Mouse (Mus musculus): ENCODE data around the gene Adamts5.

Adamts5 gene

DNA sequence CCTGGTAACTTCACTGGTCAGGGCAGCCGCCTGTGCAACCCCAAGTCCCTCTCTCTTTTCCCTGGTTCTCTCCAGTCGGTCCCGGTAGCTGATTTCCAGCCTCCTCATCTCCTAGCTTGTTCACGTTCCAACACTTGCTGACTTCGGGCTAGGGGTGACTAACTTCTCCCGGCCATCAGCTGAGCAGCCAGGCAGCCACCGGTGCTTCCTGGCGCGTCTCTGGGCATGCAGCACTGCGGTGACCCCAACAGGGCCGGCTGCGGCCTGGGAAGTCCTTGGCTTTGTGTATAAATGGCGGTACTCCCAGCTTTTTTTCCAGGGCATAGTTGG, at the start of gene Adamts5:
Adamts5 (minus strand) TSS at position 248 of the 330 bp plus-strand sequence.
- DNase-seq (ENCODE audit: low spot score), result no peak

DNA sequence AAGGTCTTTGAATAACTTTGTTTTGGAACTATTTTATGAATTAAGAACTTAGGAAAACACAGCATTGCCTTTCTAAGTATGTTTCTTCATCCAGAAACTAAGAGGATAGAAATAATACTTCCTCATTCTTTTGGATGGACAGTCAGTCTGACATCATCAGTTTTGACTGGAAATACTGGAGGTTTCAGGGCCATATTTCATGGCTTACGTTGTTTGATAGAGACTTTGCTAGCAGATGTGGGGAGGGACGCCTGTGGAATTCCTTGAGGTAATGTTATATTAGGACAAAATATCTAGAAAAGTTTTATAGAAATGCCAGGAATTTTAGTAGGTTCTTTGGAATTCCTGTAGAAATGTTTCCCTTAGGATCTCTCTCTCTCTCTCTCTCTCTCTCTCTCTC, 48.7 kb upstream of the Adamts5 start:
- no peak for DNase-seq (ENCODE audit: low spot score)

DNA sequence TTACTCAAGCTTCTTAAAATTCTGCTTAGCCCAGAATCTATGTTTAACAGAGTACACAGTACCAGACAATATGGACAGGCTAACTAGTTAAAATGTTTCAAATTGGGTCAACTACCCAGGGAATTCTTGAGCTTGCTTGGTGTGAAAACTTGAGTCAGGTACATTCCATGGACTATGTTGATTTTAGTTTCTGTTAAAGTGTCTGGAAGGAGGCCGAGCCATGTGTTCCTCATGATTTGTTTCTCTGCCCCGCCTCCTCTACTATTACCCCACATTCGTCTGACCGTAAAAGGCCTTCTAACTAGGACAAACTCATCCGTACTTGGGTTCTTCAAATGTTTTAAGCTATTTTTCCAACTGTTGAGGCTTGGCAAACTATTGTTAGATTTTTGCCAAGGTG, 24.4 kb upstream of the Adamts5 start:
- no peak for DNase-seq (ENCODE audit: low spot score)

DNA sequence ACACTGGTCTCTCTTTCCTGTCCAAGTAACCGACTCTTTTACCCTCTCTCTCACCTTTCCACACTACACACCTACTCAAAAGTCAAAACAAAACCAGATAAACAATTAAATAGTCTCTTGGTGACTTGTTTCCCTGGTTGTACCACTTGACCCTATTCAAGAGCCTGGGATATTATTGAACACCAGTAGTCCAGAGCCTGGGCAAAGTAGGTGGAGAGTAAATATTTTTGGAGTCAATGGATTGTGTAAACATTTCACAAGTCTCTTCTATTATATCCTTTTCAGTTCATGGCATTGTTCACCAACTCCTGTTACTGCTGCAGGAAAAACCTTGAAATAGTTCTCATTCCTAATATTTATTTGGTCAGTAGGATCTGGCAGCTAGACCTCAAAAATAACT, 20.8 kb upstream of the Adamts5 start:
- DNase-seq (ENCODE audit: low spot score), result no peak

DNA sequence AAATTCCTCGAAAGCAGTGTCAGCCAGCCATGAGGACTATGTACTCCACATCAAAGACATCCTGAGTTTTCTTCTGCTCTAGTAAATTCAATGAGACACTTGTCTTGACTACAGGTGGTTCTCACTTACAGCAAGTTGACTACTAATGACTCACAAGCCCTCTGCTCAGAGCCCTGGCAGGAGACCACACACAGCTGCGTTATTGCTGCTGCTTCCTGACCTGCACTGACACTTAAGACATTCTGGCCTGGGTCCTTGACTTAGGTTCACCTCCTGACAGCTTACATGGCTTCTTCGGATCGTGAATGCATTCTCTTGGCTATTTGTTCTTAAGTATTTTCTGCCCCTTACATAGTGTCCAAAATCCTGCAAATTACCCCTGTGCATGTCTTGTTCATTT, 18.5 kb upstream of the Adamts5 start:
- no peak for DNase-seq (ENCODE audit: low spot score)

DNA sequence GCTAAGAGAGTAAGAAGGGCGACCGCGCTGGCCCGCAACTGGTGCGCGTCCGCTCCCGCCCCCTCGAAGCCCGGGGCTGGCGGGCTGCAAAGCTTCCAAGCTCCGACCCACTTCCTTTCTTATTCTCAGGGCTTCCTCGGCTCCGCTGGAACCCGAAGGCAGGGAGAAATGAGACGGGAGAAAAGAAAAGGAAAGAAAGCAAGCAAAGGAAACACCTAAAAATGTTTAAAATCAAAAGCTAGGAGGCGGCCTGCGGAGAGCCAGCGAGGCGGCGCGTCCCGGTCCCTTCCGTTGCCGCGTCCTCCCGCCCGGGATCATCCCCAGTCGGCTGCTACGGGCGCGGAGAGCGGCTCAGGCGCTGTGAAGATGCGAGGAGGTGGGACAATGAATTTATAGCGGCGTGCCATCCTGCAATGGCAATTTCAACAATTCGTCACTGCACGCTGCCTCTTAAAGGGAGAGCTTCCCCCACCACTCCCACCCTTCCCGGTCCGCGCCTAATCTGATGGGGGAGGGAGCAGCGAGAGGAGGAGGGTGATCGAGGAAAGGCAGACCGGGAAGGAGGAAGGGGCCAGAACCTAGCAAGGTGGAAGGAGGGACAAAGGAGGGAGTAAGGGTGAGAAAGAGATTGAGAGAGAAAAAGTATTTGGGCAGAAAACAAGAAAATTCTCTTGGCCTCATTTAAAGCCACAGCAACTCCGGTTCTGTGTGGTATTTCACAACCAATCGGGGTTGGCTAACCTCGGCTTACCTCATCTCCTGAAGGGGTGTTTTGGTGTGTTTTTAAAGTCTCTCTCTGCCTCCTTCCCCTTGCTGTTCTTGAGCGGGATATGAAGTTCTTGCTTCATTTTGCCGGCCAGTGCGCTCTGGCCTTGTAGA, 687 bp downstream of the Adamts5 start:
- DNase-seq (ENCODE audit: low spot score), result no peak

DNA sequence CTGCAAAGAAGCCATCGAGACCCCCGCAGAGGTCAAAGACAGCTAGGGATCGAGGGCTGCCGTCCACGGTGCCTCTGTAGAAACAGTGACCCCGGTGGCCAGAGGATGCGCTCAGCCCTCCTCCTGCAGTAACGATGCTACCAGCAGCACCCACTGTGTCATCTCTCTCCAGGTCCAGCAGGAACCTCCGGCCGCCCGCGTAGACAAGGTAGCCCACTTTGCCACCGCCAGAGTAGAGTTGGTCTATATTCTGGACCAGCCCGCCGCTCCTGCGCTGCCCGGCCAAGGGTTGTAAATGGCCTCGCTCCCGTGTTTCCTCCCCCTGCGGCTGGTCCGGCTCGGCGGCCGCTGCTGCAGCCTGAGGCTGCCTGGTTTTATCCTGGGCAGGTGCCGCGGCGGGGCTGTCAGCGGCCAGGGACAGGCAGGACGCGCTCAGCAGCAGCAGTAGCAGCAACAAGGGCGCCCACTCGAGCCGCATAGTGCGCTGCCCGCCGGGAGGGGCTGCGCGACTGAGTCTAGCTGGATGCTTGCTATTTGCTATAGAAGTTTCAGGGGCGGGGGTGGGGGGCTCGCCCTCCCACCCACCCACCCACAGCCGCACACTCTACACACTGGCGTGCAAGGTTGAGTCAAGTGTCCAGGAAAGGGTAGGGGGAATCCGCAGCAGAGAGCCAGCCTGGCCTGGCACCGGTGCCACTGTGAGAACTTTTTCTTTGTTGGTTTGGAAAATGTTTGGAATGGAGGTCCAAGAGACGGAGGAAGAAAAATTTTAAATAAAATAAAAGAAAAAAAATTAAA, 1.6 kb downstream of the Adamts5 start:
- no peak for DNase-seq (ENCODE audit: low spot score)

DNA sequence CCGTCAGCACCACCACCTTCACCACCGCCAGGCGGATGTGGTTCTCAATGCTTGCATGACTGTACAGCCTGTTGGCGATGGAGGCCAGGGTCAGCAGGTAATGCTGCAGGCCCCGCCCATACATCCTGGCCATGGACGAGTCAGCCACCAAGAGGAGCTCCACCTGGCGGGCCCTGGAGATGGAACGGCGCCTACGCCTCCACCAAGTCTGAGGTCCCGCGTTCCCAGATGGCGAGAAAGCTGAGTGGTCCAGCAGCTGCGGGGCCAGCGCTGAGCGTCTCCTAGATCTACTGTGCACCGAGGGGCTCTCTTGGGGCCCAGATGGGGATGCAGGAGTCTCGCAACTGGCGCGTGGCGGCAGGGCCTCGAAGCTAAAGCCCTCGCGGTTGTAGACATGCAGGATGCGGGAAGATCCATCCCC, 2.3 kb downstream of the Adamts5 start:
- no peak for DNase-seq (ENCODE audit: low spot score)

DNA sequence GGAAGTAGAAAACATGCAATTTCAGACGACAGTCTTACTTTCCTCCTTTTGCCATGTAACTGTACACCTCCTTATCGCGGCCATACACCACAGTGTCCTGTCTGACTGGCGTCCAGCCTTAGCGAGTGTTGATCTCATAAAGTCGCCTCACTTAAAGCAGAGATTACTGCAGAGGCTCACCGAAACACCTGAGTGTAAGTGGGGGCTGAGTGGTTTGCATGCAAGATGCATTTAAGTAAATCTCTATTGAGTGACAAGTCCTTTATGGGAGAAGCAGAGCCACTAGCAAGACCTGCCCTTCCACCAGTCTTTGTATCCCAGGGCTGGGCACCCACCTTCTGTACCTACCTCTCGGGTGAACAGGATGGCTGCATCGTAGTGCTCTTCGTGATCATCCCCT, 2.8 kb downstream of the Adamts5 start:
- no peak for DNase-seq (ENCODE audit: low spot score)

DNA sequence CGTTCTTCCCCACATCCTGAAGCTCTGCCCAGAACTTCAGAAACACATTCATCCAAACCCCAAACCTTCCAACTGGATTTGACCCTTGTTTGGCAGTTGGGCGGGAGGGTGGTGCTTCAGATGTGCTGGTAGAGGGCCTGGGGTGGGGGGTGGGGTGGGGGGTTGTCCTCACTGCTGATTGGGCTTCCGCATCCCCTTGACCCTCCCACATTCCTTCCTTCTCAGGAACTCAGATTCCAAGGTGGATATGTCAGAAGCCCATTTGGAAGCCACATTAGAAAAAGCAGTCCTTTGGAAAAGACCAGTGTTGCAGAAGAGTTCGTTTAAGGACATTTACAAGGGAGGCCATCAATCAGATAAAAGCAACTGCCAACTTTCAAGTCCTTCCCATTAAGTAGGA, 3.2 kb downstream of the Adamts5 start:
- no peak for DNase-seq (ENCODE audit: low spot score)

DNA sequence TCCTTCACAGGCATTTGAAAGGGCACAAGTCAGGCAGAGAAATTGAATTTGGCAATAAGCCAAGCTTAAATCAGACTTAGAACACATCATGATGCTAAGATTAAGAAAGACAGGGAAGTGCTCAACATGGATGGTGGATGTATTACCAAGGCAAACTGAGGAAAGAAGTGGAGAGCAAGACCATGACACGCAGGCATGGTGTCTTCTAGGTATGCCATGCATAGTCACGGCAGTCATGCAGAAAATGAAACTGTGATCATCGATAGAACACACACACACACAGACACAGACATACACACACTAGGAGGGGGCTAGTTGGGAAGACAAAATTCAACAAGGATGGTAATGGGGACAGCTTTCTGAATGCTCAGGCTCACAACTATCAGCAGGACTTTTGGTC, 3.8 kb downstream of the Adamts5 start:
- DNase-seq (ENCODE audit: low spot score), result no peak

DNA sequence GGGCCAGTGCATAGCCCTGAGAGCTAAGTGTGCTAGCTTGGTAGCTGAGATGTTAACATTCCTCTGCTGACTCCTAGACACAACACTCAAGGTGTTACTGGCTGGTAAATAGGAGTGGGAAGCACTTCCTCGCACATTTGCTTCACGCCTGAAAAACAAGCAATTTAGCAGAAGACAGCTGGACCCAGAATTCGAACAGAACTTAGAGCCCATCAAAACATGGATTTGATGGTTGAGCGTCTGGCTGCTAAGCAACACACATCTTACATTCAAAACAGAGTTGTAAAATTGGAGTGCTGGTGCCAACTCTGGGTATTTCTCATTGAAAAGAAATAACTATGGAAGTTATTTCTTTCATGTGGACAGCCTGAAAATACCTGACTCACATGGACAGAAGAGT, 5.7 kb downstream of the Adamts5 start:
- no peak for DNase-seq (ENCODE audit: low spot score)

DNA sequence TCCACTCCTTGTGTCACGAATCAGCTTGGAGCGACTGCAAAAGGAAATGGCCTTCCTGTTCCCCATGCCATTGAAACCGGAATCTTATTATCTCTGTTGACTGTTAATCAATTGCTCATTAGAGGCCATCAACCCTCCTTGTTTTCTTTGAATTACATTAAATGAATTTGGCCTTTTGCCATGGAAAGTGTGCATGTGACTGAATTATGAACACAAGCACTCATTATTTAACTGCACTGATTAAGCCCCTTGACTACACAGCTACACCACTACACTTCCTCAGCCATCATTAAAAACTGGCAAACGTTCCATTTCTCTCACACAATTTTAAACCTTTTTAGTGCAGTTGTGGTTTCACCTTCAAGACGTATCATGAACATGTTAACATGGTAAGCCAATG, 11.8 kb downstream of the Adamts5 start:
- DNase-seq (ENCODE audit: low spot score), result no peak

DNA sequence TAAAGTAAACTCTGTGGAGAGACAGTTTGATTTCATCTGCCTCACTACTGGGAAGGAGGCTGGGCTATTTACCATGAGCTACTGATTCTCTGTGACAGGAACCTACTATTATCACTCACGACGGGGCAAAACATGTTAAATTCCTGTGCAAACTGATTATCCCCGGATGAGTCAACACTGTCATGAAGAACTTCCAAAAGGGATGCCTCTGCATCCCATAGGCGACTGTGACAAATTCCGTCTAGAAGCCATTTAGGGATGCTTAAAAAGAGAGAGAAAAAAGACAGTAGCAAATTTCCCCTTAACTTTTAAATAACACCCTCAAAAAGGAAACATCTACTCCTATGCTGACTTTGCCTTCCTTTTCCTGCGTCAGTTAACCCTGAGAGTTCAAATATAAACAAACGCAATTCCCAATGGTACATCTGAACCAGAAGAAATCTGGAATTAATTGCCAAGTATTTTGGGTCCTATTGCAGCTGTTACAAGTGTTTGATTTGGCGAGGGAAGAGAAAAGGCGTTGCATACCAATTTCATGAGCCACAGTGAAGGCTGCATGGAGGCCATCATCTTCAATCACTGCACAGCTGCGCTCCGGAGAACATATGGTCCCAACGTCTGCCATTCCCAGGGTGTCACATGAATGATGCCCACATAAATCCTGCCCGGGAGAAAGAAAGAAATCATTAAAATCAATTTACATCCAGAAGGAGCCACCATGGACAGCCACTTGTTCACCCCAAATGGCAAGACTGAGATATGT, 14.2 kb downstream of the Adamts5 start:
- no peak for DNase-seq (ENCODE audit: low spot score)

DNA sequence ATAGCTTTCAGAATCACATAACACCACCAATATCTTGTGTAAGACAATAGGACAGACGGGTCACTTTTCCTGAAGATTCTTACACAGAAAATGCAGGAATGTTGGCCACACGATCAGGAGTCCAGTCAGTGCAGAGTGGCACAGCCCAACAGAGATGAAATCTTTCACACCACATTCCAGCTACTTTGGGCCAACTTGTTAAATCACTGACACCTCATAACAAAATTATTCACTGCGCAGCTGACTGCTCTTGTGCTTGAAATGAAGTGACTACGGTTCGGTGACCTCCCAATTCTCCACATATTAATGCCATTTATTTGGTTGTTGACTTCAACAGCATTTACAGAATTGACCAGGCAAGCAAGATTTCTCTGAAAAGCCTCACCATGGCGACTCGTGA, 22.6 kb downstream of the Adamts5 start:
- no peak for DNase-seq (ENCODE audit: low spot score)

DNA sequence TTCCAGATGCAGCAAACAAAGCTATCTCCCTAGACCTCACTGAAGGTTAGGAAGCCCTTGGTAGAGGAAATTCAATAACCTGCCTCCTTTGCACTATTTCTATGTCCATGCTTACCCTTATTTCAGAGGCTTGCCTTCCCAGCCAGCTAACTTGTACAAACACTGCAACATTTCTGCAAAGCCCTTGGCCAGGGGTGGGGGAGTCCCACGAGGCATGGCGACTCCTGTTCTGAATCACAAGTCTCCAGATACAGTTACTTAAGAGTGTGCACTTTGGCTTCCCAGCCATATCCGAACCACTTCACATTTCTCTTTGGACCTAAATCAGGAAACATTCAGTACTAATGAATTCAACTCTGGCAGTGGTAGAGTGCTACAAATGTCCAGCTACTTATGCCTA, 27.5 kb downstream of the Adamts5 start:
- DNase-seq (ENCODE audit: low spot score), result no peak

DNA sequence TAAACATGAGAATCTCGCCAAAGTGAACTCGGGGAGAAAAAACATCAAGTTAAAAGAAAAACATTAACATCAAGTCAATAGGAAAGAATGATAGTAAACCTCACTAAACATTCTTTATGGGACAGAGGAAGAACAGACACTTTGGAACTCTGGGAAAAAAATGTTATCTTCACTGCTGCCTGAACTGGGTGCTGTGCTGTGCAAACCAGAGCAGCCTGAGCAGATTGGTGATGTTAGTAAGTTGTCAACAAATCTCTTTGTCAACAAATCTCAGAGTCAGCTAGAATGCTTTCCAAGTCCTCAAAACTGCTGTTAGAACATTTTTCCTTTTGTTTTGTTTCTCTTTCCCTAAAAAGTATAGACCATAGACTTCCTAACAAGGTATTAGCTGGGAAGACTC, 29.7 kb downstream of the Adamts5 start:
- DNase-seq (ENCODE audit: low spot score), result no peak

DNA sequence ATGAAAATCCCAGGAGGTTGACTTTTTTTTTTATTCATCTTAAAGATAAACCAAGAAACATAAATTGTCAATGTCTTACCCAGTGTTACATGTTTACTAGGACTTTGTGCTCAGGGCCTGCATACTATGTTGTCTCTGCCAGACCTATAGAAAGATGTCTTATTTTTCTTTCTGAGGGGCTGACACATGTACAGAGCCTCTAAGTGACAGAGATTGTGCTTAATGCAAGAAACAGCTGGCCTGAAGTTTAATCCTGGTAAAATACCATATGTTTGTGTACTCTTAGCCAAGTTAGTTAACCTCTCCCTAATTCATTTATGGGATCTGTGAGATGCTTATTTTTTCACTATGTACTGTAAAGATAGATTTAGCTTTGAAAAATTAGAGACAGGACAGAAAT, 30.4 kb downstream of the Adamts5 start:
- no peak for DNase-seq (ENCODE audit: low spot score)

DNA sequence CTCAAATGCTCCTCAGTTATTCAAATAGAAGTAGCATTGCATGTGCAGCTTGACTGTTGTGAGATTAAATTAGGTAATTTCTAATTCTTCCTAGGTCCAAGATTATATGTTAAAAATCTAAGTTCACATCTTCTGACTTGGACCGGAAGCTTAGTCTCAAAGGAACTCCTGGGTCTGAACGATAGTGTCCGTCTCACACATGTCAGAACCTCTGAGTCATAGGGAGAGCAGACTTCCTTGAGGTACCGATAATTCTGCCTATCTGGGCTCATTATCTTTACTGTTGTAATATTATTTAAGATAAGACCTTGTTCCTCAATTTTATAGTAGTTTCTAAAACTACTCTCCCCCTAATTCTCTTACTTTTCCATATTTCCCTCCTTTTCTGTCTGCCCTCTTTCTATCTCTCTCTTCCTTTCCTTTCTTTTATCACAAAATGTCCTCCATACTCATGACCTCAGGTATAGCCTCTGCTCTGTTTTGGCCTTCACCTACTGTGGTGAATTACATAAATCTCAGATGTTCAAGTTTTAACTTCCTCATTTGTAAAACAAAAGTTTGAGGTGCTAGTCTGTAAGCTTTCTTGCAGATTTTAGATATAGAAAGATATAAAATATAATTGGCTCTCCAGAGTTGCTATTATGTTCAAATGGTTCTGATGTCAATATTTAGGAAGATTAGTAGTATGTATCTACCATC, 36.8 kb downstream of the Adamts5 start:
- no peak for DNase-seq (ENCODE audit: low spot score)

DNA sequence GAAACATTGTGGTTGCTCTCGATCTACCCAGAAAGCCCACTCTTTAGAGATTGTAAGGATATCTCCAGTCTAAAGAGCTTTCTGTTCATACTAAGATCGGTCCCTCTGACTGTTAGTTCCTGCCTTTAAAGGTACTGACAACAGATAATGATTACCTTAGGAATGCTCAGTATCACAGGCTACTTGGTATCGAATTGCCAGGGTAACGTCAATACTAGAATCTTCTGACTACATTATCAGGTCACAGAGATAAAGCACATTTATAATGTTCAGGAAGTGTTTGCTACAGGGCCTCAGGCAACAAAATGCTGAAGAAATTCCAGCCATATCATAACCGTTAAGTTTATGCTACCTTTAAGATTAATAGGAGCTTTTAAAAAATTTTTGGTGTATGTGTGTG, 47.1 kb downstream of the Adamts5 start:
- DNase-seq (ENCODE audit: low spot score), result no peak

DNA sequence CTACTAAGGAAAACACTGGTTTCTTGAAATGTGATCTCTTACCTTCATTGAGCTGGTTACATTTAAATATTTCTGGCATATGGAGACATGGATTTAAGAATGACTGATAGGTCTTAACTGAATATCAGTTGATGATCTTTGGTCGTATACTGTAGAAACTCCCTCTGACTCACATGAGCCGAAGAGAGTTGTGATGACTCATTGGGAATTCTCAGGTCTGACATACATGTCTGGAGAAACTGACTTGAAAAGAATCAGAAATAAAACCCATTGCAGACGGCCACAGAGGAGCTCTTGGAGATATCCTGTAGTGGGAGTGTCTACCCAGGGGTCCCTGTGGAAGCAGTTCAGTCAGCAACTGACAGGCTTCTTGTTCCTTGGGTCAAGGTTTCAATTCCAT, 74.6 kb downstream of the Adamts5 start:
- no peak for DNase-seq (ENCODE audit: low spot score)

DNA sequence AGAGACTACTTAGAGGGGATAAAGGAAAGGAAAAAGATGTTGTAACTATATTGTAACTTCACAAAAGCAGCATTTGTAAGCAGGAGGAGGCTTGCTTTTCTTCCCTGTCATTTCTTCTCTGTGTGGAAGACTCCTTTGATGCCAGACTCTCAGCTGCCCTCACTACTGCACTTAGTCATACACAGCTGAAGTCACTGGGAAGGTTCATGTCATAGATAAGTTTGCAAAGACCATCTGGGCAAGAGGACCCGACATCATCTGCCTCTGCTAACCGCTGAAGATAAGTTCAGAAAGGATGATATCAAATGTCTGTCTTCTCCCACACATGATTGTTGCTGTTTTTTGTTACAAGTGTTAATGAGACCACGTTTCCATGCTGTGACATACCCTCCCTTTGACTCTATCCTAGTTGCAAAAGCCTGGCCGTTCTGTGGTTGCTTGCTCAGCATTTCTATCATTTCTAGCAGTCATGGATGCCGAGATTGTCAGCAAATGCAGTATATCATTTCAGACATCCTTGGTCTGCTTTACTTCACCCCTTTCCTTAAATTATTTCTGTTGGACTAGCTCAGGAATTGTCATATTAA, 79.2 kb downstream of the Adamts5 start:
- no peak for DNase-seq (ENCODE audit: low spot score)

All from c-Kit-positive CD71-positive TER-119-positive erythroid progenitor cells, embryonic 14.5 days (primary cell).